Mouse (Mus musculus) ES-E14 (cell line): ENCODE measurements at regions not wholly inside any gene's neighbourhood (a gene's known extent, or its start where the extent isn't known, plus 50 kb on each side); places are given as distances from the start of the nearest gene placed in this dataset.

Experiments
- DNase-seq: peaks from one replicate; pipeline ENCODE4 v3.0.0-alpha.2; 2013; ENCODE audit warnings: low read depth, low spot score
- H3K27ac ChIP-seq: 2 replicates; pipeline ENCODE4 v1.5.1; 2012; ENCODE audit warnings: low read depth, mild to moderate bottlenecking, low read length, moderate library complexity, mixed read lengths; ENCODE audit not compliant: poor library complexity, insufficient read depth, severe bottlenecking
- H3K36me3 ChIP-seq: 2 replicates; pipeline ENCODE4 v1.6.1; 2012; ENCODE audit warnings: mild to moderate bottlenecking, low read length, moderate library complexity, mixed read lengths; ENCODE audit not compliant: control insufficient read depth, poor library complexity, insufficient read depth, severe bottlenecking
- H3K4me1 ChIP-seq, 2 experiments: fragments of 150-350 bp in 1 of 2; sonication (generic) in 1 of 2; 2 replicates each; pipeline ENCODE4 v1.6.1; 2012; ENCODE audit warnings: low read length in 2 of 2, mild to moderate bottlenecking in 1 of 2, mixed read lengths in 1 of 2; ENCODE audit not compliant: control insufficient read depth in 2 of 2, insufficient read depth in 2 of 2, poor library complexity in 1 of 2
- H3K4me3 ChIP-seq, 2 experiments: fragments of 150-350 bp in 1 of 2; sonication (generic) in 1 of 2; 2 replicates each; pipeline ENCODE4 v1.5.1; 2012; ENCODE audit warnings: low read length in 2 of 2, low read depth in 1 of 2, mild to moderate bottlenecking in 1 of 2, mixed read lengths in 1 of 2; ENCODE audit not compliant: insufficient read depth in 1 of 2, poor library complexity in 1 of 2, severe bottlenecking in 1 of 2
- H3K9ac ChIP-seq: 2 replicates; pipeline ENCODE4 v1.6.1; 2012; ENCODE audit warnings: low read depth, mild to moderate bottlenecking, low read length, mixed read lengths; ENCODE audit not compliant: poor library complexity, insufficient read depth, severe bottlenecking
- H3K9me3 ChIP-seq: fragments of 150-350 bp; sonication (generic); 2 replicates; pipeline ENCODE4 v1.6.1; 2012; ENCODE audit warnings: low read depth, mild to moderate bottlenecking, low read length; ENCODE audit not compliant: control insufficient read depth, insufficient read depth
- CHD2 ChIP-seq: IDR thresholded peaks from 2 replicates; pipeline ENCODE4 v1.6.1; 2014; ENCODE audit warnings: mild to moderate bottlenecking, low read depth, low read length, inconsistent platforms
- HCFC1 ChIP-seq: IDR thresholded peaks from 2 replicates; pipeline ENCODE4 v1.6.1; 2012; ENCODE audit warnings: low read length, inconsistent platforms, borderline replicate concordance; ENCODE audit not compliant: insufficient read depth
- MAFK ChIP-seq: IDR thresholded peaks from 2 replicates; pipeline ENCODE4 v1.6.1; 2014; ENCODE audit warnings: mild to moderate bottlenecking, low read depth, low read length, inconsistent platforms; ENCODE audit not compliant: insufficient read depth
- ZC3H11A ChIP-seq: IDR thresholded peaks from 2 replicates; pipeline ENCODE4 v1.6.1; 2012; ENCODE audit warnings: low read depth, mild to moderate bottlenecking, inconsistent platforms, low read length, borderline replicate concordance
- ZNF384 ChIP-seq: IDR thresholded peaks from 2 replicates; pipeline ENCODE4 v1.6.1; 2012; ENCODE audit warnings: low read depth, low read length, inconsistent platforms
- in situ Hi-C, 2 experiments: fragments of 600-800 bp; cut with MboI; formaldehyde crosslinking; loops; one replicate each; pipeline ENCODE4 v1.15.1; 2025; ENCODE audit warnings: low sequenced_read_pairs in 2 of 2, inconsistent platforms in 1 of 2; ENCODE audit not compliant: unreplicated experiment in 2 of 2

- TF ChIP-seq ZNF384 = no peak
- TF ChIP-seq CHD2 = no peak
- no peak for TF ChIP-seq MAFK
- TF ChIP-seq ZC3H11A = no peak
- TF ChIP-seq HCFC1 = no peak
- no peaks in the 10 kb centered on the region for H3K9me3 ChIP-seq
- no peak overlapping the region for H3K9ac ChIP-seq
- H3K4me3 ChIP-seq = no peak overlapping the region
- no peaks in the 10 kb centered on the region for H3K4me1 ChIP-seq
- no peak overlapping the region for H3K27ac ChIP-seq
- DNase-seq = no peak
- in situ Hi-C loops = no loop called here
- H3K36me3 ChIP-seq = no peaks in the 10 kb centered on the region
Observed at GRCm38 (mm10) chr9:93098008-93098581, 556.1 kb downstream of the Plod2 start.

- in situ Hi-C loops = no loop called here
- no peak for TF ChIP-seq ZNF384
- TF ChIP-seq HCFC1 = no peak
- TF ChIP-seq MAFK = no peak
- no peak for TF ChIP-seq CHD2
- TF ChIP-seq ZC3H11A = no peak
Observed at GRCm38 (mm10) chr9:93130561-93130960, 588.5 kb downstream of the Plod2 start.

GRCm38 (mm10) chr9:93131620-93132200 is 589.7 kb downstream of the Plod2 start:
- no peaks in the 10 kb centered on the region for H3K4me1 ChIP-seq
- H3K9me3 ChIP-seq = no peaks in the 10 kb centered on the region
- in situ Hi-C loops = no loop called here
- no peak for TF ChIP-seq ZC3H11A
- no peak for TF ChIP-seq MAFK
- no peak for TF ChIP-seq HCFC1
- no peak for TF ChIP-seq ZNF384
- TF ChIP-seq CHD2 = no peak
- DNase-seq = no peak
- no peak overlapping the region for H3K4me3 ChIP-seq
- H3K27ac ChIP-seq = no peak overlapping the region
- H3K36me3 ChIP-seq = no peaks in the 10 kb centered on the region
- H3K9ac ChIP-seq = no peak overlapping the region

More at GRCm38 (mm10) chr9:93130561-93130960, 588.5 kb downstream of the Plod2 start:
- Histone ChIP-seq H3K4me3 (no peak overlapping the region), H3K36me3 (no peaks in the 10 kb centered on the region), H3K4me1 (no peaks in the 10 kb centered on the region), H3K9ac (no peak overlapping the region), H3K9me3 (no peaks in the 10 kb centered on the region), H3K27ac (no peak overlapping the region)
- no peak for DNase-seq

GRCm38 (mm10) chr9:93136349-93136748 is 594.3 kb downstream of the Plod2 start:
- TF ChIP-seq CHD2 (no peak), ZC3H11A (no peak), ZNF384 (no peak), HCFC1 (no peak), MAFK (no peak)
- DNase-seq = no peak
- Histone ChIP-seq H3K9ac (no peak overlapping the region), H3K36me3 (no peaks in the 10 kb centered on the region), H3K9me3 (no peaks in the 10 kb centered on the region), H3K4me1 (no peaks in the 10 kb centered on the region), H3K4me3 (no peak overlapping the region), H3K27ac (no peak overlapping the region)
- in situ Hi-C loops = no loop called here

GRCm38 (mm10) chr9:93170071-93170470 is 628.0 kb downstream of the Plod2 start:
- H3K27ac ChIP-seq = no peak overlapping the region

More at GRCm38 (mm10) chr9:93170071-93170470, 628.0 kb downstream of the Plod2 start:
- TF ChIP-seq MAFK (no peak), HCFC1 (no peak), CHD2 (no peak), ZNF384 (no peak), ZC3H11A (no peak)
- DNase-seq = no peak
- Histone ChIP-seq H3K9me3 (no peaks in the 10 kb centered on the region), H3K36me3 (no peaks in the 10 kb centered on the region), H3K9ac (no peak overlapping the region), H3K4me3 (no peak overlapping the region), H3K4me1 (no peaks in the 10 kb centered on the region)
- in situ Hi-C loops = no loop called here
